Mouse (Mus musculus) kidney, adult 2 months (tissue): Measurements from ENCODE around the gene Nob1.

Experiments used
- CTCF ChIP-seq: fragments of 200-500 bp; conservative IDR thresholded peaks from 2 replicates; pipeline ENCODE4 v1.5.1; 2011; ENCODE audit warnings: low read depth, mild to moderate bottlenecking, control low read depth, low read length, moderate library complexity, mixed read lengths; ENCODE audit not compliant: insufficient read depth, insufficient read length
- POLR2A ChIP-seq: fragments of 200-500 bp; IDR thresholded peaks from one replicate; pipeline ENCODE4 v1.6.1; 2011; ENCODE audit warnings: low read depth, low read length, control low read depth

DNA sequence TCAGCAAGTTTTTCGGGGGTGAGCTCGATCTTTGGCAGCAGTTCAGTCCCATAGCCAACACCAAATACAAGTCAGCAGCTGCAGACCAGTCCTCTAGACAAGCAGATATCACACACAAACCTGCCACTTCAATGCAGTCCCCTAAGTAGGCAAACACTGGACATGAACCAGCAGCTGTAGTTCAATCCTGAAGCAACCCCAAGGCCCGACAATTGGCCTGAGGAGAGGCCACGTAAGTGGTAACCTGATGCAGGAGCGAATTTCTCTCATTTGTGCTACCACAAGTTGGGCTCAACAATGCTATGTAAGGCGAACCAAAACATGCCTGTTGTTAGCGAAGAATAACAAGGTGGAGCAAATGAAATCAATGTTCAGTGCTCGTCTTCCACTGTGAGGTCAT is 44.1 kb downstream of the Nob1 start:
- TF ChIP-seq CTCF (no peak), POLR2A (no peak)
